Comparison of ENCODE assay signal across 10 mouse cellular contexts in genomic region chr5:120464321-120464720, GRCm38 (mm10). TPM values are rescaled to one million over a fixed set of nuclear protein-coding genes. Genes with fewer than 3 reads are reported as not detected.
DNase-seq lines count a peak whose midpoint lies in the region; ATAC-seq and TF ChIP-seq lines count a peak whose summit lies in the region.
"Had no signal": no experiment of that assay in that cellular context is flagged by ENCODE, and none has a peak within 500 bp of the region (broad histone marks: within the 10 kb centered on the region; RNA-seq: fewer than 3 reads in every experiment).

No protein-coding gene starts in this region.

- TF ChIP-seq POLR2A in MEL (IDR thresholded peaks at IDR 0.05; ENCODE audit: control insufficient read depth in 1 of 2, insufficient read depth in 1 of 2, low read depth in 1 of 2, low read length in 2 of 2, poor library complexity in 1 of 2): no peak

- DNase-seq in forebrain, postnatal 0 days: no peak
- DNase-seq in midbrain, embryonic 10.5 days (ENCODE audit: low spot score): peak; percentile 33
- DNase-seq in MEL (ENCODE audit: low read depth, low spot score): peak; percentile 60
- DNase-seq in layer of hippocampus, postnatal 25 days (ENCODE audit: extremely low spot score in 1 of 2, low spot score in 1 of 2): no peak
- no peak for DNase-seq in layer of hippocampus, adult 9-10 months (ENCODE audit: low spot score)

- peak; percentile 69 for TF ChIP-seq CTCF in forebrain, postnatal 0 days (IDR thresholded peaks at IDR 0.05; ENCODE audit: low read depth)
- TF ChIP-seq CTCF in MEL (IDR thresholded peaks at IDR 0.05 in 2 of 3, conservative IDR thresholded peaks at IDR 0.05 in 1 of 3; ENCODE audit: control insufficient read depth in 1 of 3, insufficient read depth in 1 of 3, low read depth in 2 of 3, low read length in 3 of 3, poor library complexity in 1 of 3, severe bottlenecking in 1 of 3): peak; percentile 66 to 75 (median 74)

- no peak overlapping the region for H3K4me2 ChIP-seq in forebrain, postnatal 0 days (ENCODE audit: low read depth)
- no peak overlapping the region for H3K4me2 ChIP-seq in forebrain, embryonic 16.5 days (ENCODE audit: low read length)
- H3K4me2 ChIP-seq in midbrain, embryonic 16.5 days (ENCODE audit: low read length): no peak overlapping the region
- H3K4me2 ChIP-seq: heart, embryonic 13.5 days had no signal

- no peaks in the 10 kb centered on the region for H3K9me3 ChIP-seq in forebrain, postnatal 0 days (ENCODE audit: low read length)
- H3K9me3 ChIP-seq in forebrain, embryonic 16.5 days (ENCODE audit: control insufficient read depth, low read length): no peaks in the 10 kb centered on the region; the same call in 1 of the 2 replicates
- H3K9me3 ChIP-seq in midbrain, embryonic 10.5 days (replicated peaks): no peaks in the 10 kb centered on the region
- H3K9me3 ChIP-seq in midbrain, embryonic 16.5 days (replicated peaks; ENCODE audit: control insufficient read depth, low read length, poor library complexity, severe bottlenecking): no peaks in the 10 kb centered on the region
- no peaks in the 10 kb centered on the region for H3K9me3 ChIP-seq in MEL (replicated peaks; ENCODE audit: insufficient read depth, low read length)
- H3K9me3 ChIP-seq: forebrain, embryonic 10.5 days; heart, embryonic 13.5 days had no signal

- WGBS in forebrain, postnatal 0 days: 83% methylated on average over 4 of the region's 4 CpGs
- WGBS in forebrain, embryonic 16.5 days: 90% methylated on average over 4 of the region's 4 CpGs
- WGBS in midbrain, embryonic 10.5 days: 79% methylated on average over 4 of the region's 4 CpGs
- 80% methylated on average over 4 of the region's 4 CpGs for WGBS in midbrain, embryonic 16.5 days

- H3K27ac ChIP-seq in forebrain, postnatal 0 days (ENCODE audit: low read depth, low read length): no peak overlapping the region
- no peak overlapping the region for H3K27ac ChIP-seq in forebrain, embryonic 16.5 days (ENCODE audit: low read length)
- no peak overlapping the region for H3K27ac ChIP-seq in midbrain, embryonic 10.5 days (replicated peaks)
- no peak overlapping the region for H3K27ac ChIP-seq in midbrain, embryonic 16.5 days (ENCODE audit: low read length)
- no peak overlapping the region for H3K27ac ChIP-seq in MEL (ENCODE audit: control insufficient read depth, low read depth, low read length)
- H3K27ac ChIP-seq: forebrain, embryonic 10.5 days; heart, embryonic 13.5 days had no signal

- ATAC-seq in forebrain, postnatal 0 days: no peak
- no peak for ATAC-seq in forebrain, embryonic 16.5 days
- ATAC-seq in midbrain, embryonic 16.5 days: no peak
- 0 out of 2 replicates have a peak, but pooled peaks have one; percentile 18 for ATAC-seq in megakaryocyte progenitor cell, adult 5-6 weeks (replicated peaks; ENCODE audit: poor library complexity)

- H3K9ac ChIP-seq in forebrain, postnatal 0 days: no peak overlapping the region
- H3K9ac ChIP-seq in forebrain, embryonic 16.5 days (replicated peaks; ENCODE audit: low read depth, low read length): no peak overlapping the region
- no peak overlapping the region for H3K9ac ChIP-seq in midbrain, embryonic 16.5 days (ENCODE audit: low read depth, low read length)
- H3K9ac ChIP-seq in MEL (ENCODE audit: control insufficient read depth, low read depth, low read length, poor library complexity, severe bottlenecking): no peak overlapping the region
- H3K9ac ChIP-seq: heart, embryonic 13.5 days had no signal

- TF ChIP-seq EP300 in MEL (IDR thresholded peaks at IDR 0.05; ENCODE audit: low read depth in 1 of 2, low read length in 2 of 2): no peak

- no peaks in the 10 kb centered on the region for H3K27me3 ChIP-seq in forebrain, postnatal 0 days (ENCODE audit: insufficient read depth, low read length)
- H3K27me3 ChIP-seq in forebrain, embryonic 16.5 days (replicated peaks; ENCODE audit: control insufficient read depth, insufficient read depth, low read length): no peaks in the 10 kb centered on the region
- H3K27me3 ChIP-seq in midbrain, embryonic 10.5 days (ENCODE audit: low read depth, poor library complexity, severe bottlenecking): peaks cover 40% of the 10 kb centered on the region
- H3K27me3 ChIP-seq in midbrain, embryonic 16.5 days (ENCODE audit: control insufficient read depth, insufficient read depth, low read depth, low read length): 0 out of 2 replicates have a peak, but pooled peaks cover 8% of the 10 kb centered on the region
- no peaks in the 10 kb centered on the region for H3K27me3 ChIP-seq in MEL (ENCODE audit: control insufficient read depth in 1 of 2, insufficient read depth in 2 of 2, low read length in 2 of 2)

- no peaks in the 10 kb centered on the region for H3K4me1 ChIP-seq in forebrain, postnatal 0 days (ENCODE audit: insufficient read depth)
- no peaks in the 10 kb centered on the region for H3K4me1 ChIP-seq in forebrain, embryonic 16.5 days (replicated peaks; ENCODE audit: control insufficient read depth, insufficient read depth, low read length)
- peaks cover 6% of the 10 kb centered on the region; the same call in 1 of the 2 replicates for H3K4me1 ChIP-seq in midbrain, embryonic 10.5 days
- H3K4me1 ChIP-seq in midbrain, embryonic 16.5 days (ENCODE audit: control insufficient read depth, insufficient read depth, low read length): no peaks in the 10 kb centered on the region
- H3K4me1 ChIP-seq in MEL (ENCODE audit: control insufficient read depth in 1 of 2, insufficient read depth in 2 of 2, low read length in 2 of 2): peaks cover 4 to 14% of the 10 kb centered on the region in 2 experiments

- peak; percentile 56 for TF ChIP-seq RAD21 in MEL (IDR thresholded peaks at IDR 0.05; ENCODE audit: low read depth, low read length)

- H3K79me2 ChIP-seq in MEL (ENCODE audit: control insufficient read depth, insufficient read depth, low read length, poor library complexity): no peaks in the 10 kb centered on the region

- H3K36me3 ChIP-seq in forebrain, postnatal 0 days (ENCODE audit: insufficient read depth): no peaks in the 10 kb centered on the region
- H3K36me3 ChIP-seq in forebrain, embryonic 16.5 days (ENCODE audit: control insufficient read depth, insufficient read depth): no peaks in the 10 kb centered on the region
- H3K36me3 ChIP-seq in midbrain, embryonic 10.5 days: no peaks in the 10 kb centered on the region
- H3K36me3 ChIP-seq in midbrain, embryonic 16.5 days (ENCODE audit: control insufficient read depth, insufficient read depth, low read length): no peaks in the 10 kb centered on the region
- peaks cover 0 to 5% of the 10 kb centered on the region in 2 experiments; a peak in 2 of 4 replicates for H3K36me3 ChIP-seq in MEL (ENCODE audit: control insufficient read depth in 1 of 2, insufficient read depth in 2 of 2, low read length in 2 of 2)
- H3K36me3 ChIP-seq: forebrain, embryonic 10.5 days; heart, embryonic 13.5 days had no signal

- no peak overlapping the region for H3K4me3 ChIP-seq in forebrain, postnatal 0 days (ENCODE audit: low read depth, low read length)
- H3K4me3 ChIP-seq in forebrain, embryonic 16.5 days (replicated peaks; ENCODE audit: low read length): no peak overlapping the region
- no peak overlapping the region for H3K4me3 ChIP-seq in midbrain, embryonic 10.5 days
- no peak overlapping the region for H3K4me3 ChIP-seq in midbrain, embryonic 16.5 days (ENCODE audit: low read depth, low read length)
- H3K4me3 ChIP-seq in MEL (ENCODE audit: control insufficient read depth in 1 of 2, insufficient read depth in 1 of 2, low read depth in 2 of 2, low read length in 2 of 2): no peak overlapping the region
- H3K4me3 ChIP-seq: forebrain, embryonic 10.5 days; heart, embryonic 13.5 days had no signal

RNA-seq across cellular contexts. Expression of gene Sdsl, which starts 8.3 kb away (rescaled TPM):
- total RNA-seq in forebrain, postnatal 0 days (2014; rRNA removed): 1.3 and 3.0 TPM in 2 replicates
- polyA plus RNA-seq in forebrain, postnatal 0 days (2015; fragmentation: Nextera tagmentation; extraction: Ambion mirVana): 2.3 and 3.1 TPM in 2 replicates
- 1.9 and 2.3 TPM in 2 replicates for polyA plus RNA-seq in forebrain, embryonic 16.5 days (2015; fragmentation: Nextera tagmentation; extraction: Ambion mirVana)
- polyA plus RNA-seq in midbrain, embryonic 10.5 days (2016; fragmentation: Nextera tagmentation; extraction: Ambion mirVana): 5.5 and 6.2 TPM in 2 replicates
- 5.1 and 5.6 TPM in 2 replicates for polyA plus RNA-seq in midbrain, embryonic 16.5 days (2015; fragmentation: Nextera tagmentation; extraction: Ambion mirVana)
- 8.2 and 12.1 TPM in 2 replicates for total RNA-seq in MEL (2012; rRNA removed)
- polyA plus RNA-seq in MEL (2012; ENCODE audit: insufficient read depth in 1 of 2, insufficient read length in 2 of 2, low read depth in 1 of 2, low replicate concordance in 2 of 2, missing spikeins in 1 of 2): 10 to 100 TPM in 1 of 2 experiments, not detected in 1; 21.0 TPM
- 1.6 and 7.1 TPM in 2 replicates for total RNA-seq in megakaryocyte progenitor cell, adult 5-6 weeks (2015)
- total RNA-seq in megakaryocyte progenitor cell, adult 5-6 weeks (2017): 3.2 and 9.0 TPM in 2 replicates
- total RNA-seq in layer of hippocampus, postnatal 25 days (2021): 1 to 10 TPM; 7.1 to 9.1 TPM

RNA-seq across cellular contexts. Expression of gene Sds, which starts 12.0 kb away (rescaled TPM):
- not detected in 2 replicates for total RNA-seq in forebrain, postnatal 0 days (2014; rRNA removed)
- polyA plus RNA-seq in forebrain, postnatal 0 days (2015; fragmentation: Nextera tagmentation; extraction: Ambion mirVana): not detected in 2 replicates
- polyA plus RNA-seq in forebrain, embryonic 16.5 days (2015; fragmentation: Nextera tagmentation; extraction: Ambion mirVana): not detected in 2 replicates
- polyA plus RNA-seq in midbrain, embryonic 10.5 days (2016; fragmentation: Nextera tagmentation; extraction: Ambion mirVana): not detected in 2 replicates
- 0.36 TPM in 1 of 2 replicates, not detected in the other for polyA plus RNA-seq in midbrain, embryonic 16.5 days (2015; fragmentation: Nextera tagmentation; extraction: Ambion mirVana)
- not detected in 2 replicates for total RNA-seq in MEL (2012; rRNA removed)
- under 1 TPM in 1 of 2 experiments, not detected in 1; 0.17 TPM for polyA plus RNA-seq in MEL (2012; ENCODE audit: insufficient read depth in 1 of 2, insufficient read length in 2 of 2, low read depth in 1 of 2, low replicate concordance in 2 of 2, missing spikeins in 1 of 2)
- not detected in 2 replicates for total RNA-seq in megakaryocyte progenitor cell, adult 5-6 weeks (2015)
- not detected in 2 replicates for total RNA-seq in megakaryocyte progenitor cell, adult 5-6 weeks (2017)
- under 1 TPM in 1 of 2 experiments, not detected in 1; 0.22 TPM for total RNA-seq in layer of hippocampus, postnatal 25 days (2021)
- polyA plus RNA-seq: forebrain, embryonic 10.5 days; heart, embryonic 13.5 days had no signal

RNA-seq across cellular contexts. Expression of gene Lhx5, which starts 32.8 kb away (rescaled TPM):
- total RNA-seq in forebrain, postnatal 0 days (2014; rRNA removed): 4.6 and 5.4 TPM in 2 replicates
- 1.4 and 3.7 TPM in 2 replicates for polyA plus RNA-seq in forebrain, postnatal 0 days (2015; fragmentation: Nextera tagmentation; extraction: Ambion mirVana)
- 3.8 and 7.0 TPM in 2 replicates for polyA plus RNA-seq in forebrain, embryonic 16.5 days (2015; fragmentation: Nextera tagmentation; extraction: Ambion mirVana)
- 23.5 and 30.5 TPM in 2 replicates for polyA plus RNA-seq in midbrain, embryonic 10.5 days (2016; fragmentation: Nextera tagmentation; extraction: Ambion mirVana)
- 22.5 and 23.2 TPM in 2 replicates for polyA plus RNA-seq in midbrain, embryonic 16.5 days (2015; fragmentation: Nextera tagmentation; extraction: Ambion mirVana)
- not detected in 2 replicates for total RNA-seq in MEL (2012; rRNA removed)
- not detected for polyA plus RNA-seq in MEL (2012; ENCODE audit: insufficient read depth in 1 of 2, insufficient read length in 2 of 2, low read depth in 1 of 2, low replicate concordance in 2 of 2, missing spikeins in 1 of 2)
- total RNA-seq in megakaryocyte progenitor cell, adult 5-6 weeks (2015): not detected in 2 replicates
- total RNA-seq in megakaryocyte progenitor cell, adult 5-6 weeks (2017): not detected in 2 replicates
- total RNA-seq in layer of hippocampus, postnatal 25 days (2021): not detected
- polyA plus RNA-seq: heart, embryonic 13.5 days had no signal

RNA-seq across cellular contexts. Expression of gene Plbd2, which starts 39.1 kb away (rescaled TPM):
- 19.5 and 23.7 TPM in 2 replicates for total RNA-seq in forebrain, postnatal 0 days (2014; rRNA removed)
- 33.5 and 39.4 TPM in 2 replicates for polyA plus RNA-seq in forebrain, postnatal 0 days (2015; fragmentation: Nextera tagmentation; extraction: Ambion mirVana)
- polyA plus RNA-seq in forebrain, embryonic 16.5 days (2015; fragmentation: Nextera tagmentation; extraction: Ambion mirVana): 22.9 and 24.6 TPM in 2 replicates
- polyA plus RNA-seq in midbrain, embryonic 10.5 days (2016; fragmentation: Nextera tagmentation; extraction: Ambion mirVana): 35.6 and 37.0 TPM in 2 replicates
- 28.7 and 30.6 TPM in 2 replicates for polyA plus RNA-seq in midbrain, embryonic 16.5 days (2015; fragmentation: Nextera tagmentation; extraction: Ambion mirVana)
- total RNA-seq in MEL (2012; rRNA removed): 9.2 and 10.1 TPM in 2 replicates
- polyA plus RNA-seq in MEL (2012; ENCODE audit: insufficient read depth in 1 of 2, insufficient read length in 2 of 2, low read depth in 1 of 2, low replicate concordance in 2 of 2, missing spikeins in 1 of 2): 10 to 100 TPM in 1 of 2 experiments, not detected in 1; 30.5 TPM
- total RNA-seq in megakaryocyte progenitor cell, adult 5-6 weeks (2015): 8.3 and 9.8 TPM in 2 replicates
- 6.9 and 8.7 TPM in 2 replicates for total RNA-seq in megakaryocyte progenitor cell, adult 5-6 weeks (2017)
- total RNA-seq in layer of hippocampus, postnatal 25 days (2021): 10 to 100 TPM; 61.5 to 70.3 TPM

RNA-seq across cellular contexts. Expression of gene Slc8b1, which starts 46.6 kb away (rescaled TPM):
- 2.5 and 4.9 TPM in 2 replicates for total RNA-seq in forebrain, postnatal 0 days (2014; rRNA removed)
- 1.6 and 2.0 TPM in 2 replicates for polyA plus RNA-seq in forebrain, postnatal 0 days (2015; fragmentation: Nextera tagmentation; extraction: Ambion mirVana)
- polyA plus RNA-seq in forebrain, embryonic 16.5 days (2015; fragmentation: Nextera tagmentation; extraction: Ambion mirVana): 1.9 and 2.0 TPM in 2 replicates
- 3.9 and 4.6 TPM in 2 replicates for polyA plus RNA-seq in midbrain, embryonic 10.5 days (2016; fragmentation: Nextera tagmentation; extraction: Ambion mirVana)
- polyA plus RNA-seq in midbrain, embryonic 16.5 days (2015; fragmentation: Nextera tagmentation; extraction: Ambion mirVana): 2.0 and 2.3 TPM in 2 replicates
- total RNA-seq in MEL (2012; rRNA removed): 2.3 and 2.7 TPM in 2 replicates
- polyA plus RNA-seq in MEL (2012; ENCODE audit: insufficient read depth in 1 of 2, insufficient read length in 2 of 2, low read depth in 1 of 2, low replicate concordance in 2 of 2, missing spikeins in 1 of 2): 1 to 10 TPM in 1 of 2 experiments, not detected in 1; 5.9 TPM
- total RNA-seq in megakaryocyte progenitor cell, adult 5-6 weeks (2015): 21.1 and 23.5 TPM in 2 replicates
- 31.8 and 32.5 TPM in 2 replicates for total RNA-seq in megakaryocyte progenitor cell, adult 5-6 weeks (2017)
- 10 to 100 TPM in 1 of 2 experiments, 1 to 10 TPM in 1; 6.5 to 14.3 TPM for total RNA-seq in layer of hippocampus, postnatal 25 days (2021)

Comparison
In these comparisons a context has a peak if more than half of its experiments do, and no peak if none do; other contexts are left out.
1. DNase-seq: peak in midbrain, embryonic 10.5 days (single experiment) and MEL (single experiment); none in forebrain, postnatal 0 days (single experiment), layer of hippocampus, postnatal 25 days (0 of 2) and layer of hippocampus, adult 9-10 months (single experiment).